Mouse (Mus musculus): ENCODE measurements at regions not wholly inside any gene's neighbourhood (a gene's known extent, or its start where the extent isn't known, plus 50 kb on each side); places are given as distances from the start of the nearest gene placed in this dataset.
"Not testable (repeated sequence)": the region's sequence is repeated elsewhere in the genome, so short reads cannot be mapped to it uniquely, and the experiment has no call there.

- not testable (repeated sequence) for H3K79me2 ChIP-seq (ENCODE audit: control insufficient read depth, insufficient read depth); H3K4me3 ChIP-seq (ENCODE audit: insufficient read depth, poor library complexity, severe bottlenecking); H3K79me3 ChIP-seq (ENCODE audit: low read depth); H3ac ChIP-seq (ENCODE audit: control insufficient read depth, insufficient read length, low read depth); H3K27me3 ChIP-seq (ENCODE audit: control insufficient read depth, insufficient read depth, insufficient read length); H3K36me3 ChIP-seq (ENCODE audit: control insufficient read depth, insufficient read depth)
Observed at GRCm38 (mm10) chr12:93754505-93754904, 1905.5 kb upstream of the Sel1l start.

- Histone ChIP-seq H3K27me3 (ENCODE audit: control insufficient read depth, insufficient read depth, insufficient read length) (no peaks in the 10 kb centered on the region), H3K79me2 (ENCODE audit: control insufficient read depth, insufficient read depth) (no peaks in the 10 kb centered on the region), H3K36me3 (ENCODE audit: control insufficient read depth, insufficient read depth) (no peaks in the 10 kb centered on the region), H3K79me3 (ENCODE audit: low read depth) (no peaks in the 10 kb centered on the region), H3K4me3 (ENCODE audit: insufficient read depth, poor library complexity, severe bottlenecking) (no peak overlapping the region), H3ac (ENCODE audit: control insufficient read depth, insufficient read length, low read depth) (no peak overlapping the region)
- TF ChIP-seq MYOD1 (IDR thresholded peaks at IDR 0.05; ENCODE audit: control insufficient read depth, insufficient read length, low read depth), result no peak
- no peak for TF ChIP-seq FOSL1 (IDR thresholded peaks at IDR 0.05; ENCODE audit: insufficient read depth, low read length, poor library complexity, severe bottlenecking)
- no peak for TF ChIP-seq CTCF (IDR thresholded peaks at IDR 0.05; ENCODE audit: control insufficient read depth, insufficient read depth, insufficient read length)
- TF ChIP-seq MYOG (IDR thresholded peaks at IDR 0.05; ENCODE audit: control insufficient read depth, extremely low read depth, insufficient read length), result no peak
Observed at GRCm38 (mm10) chr12:93748300-93748847, 1899.4 kb upstream of the Sel1l start.

GRCm38 (mm10) chr12:93718704-93719497 lies 1869.9 kb upstream of the Sel1l start:
- TF ChIP-seq FOSL1 (IDR thresholded peaks at IDR 0.05; ENCODE audit: insufficient read depth, low read length, poor library complexity, severe bottlenecking) (no peak), CTCF (IDR thresholded peaks at IDR 0.05; ENCODE audit: control insufficient read depth, insufficient read depth, insufficient read length) (no peak), MAX (IDR thresholded peaks at IDR 0.05) (no peak), MYOD1 (IDR thresholded peaks at IDR 0.05; ENCODE audit: control insufficient read depth, insufficient read length, low read depth) (no peak), CEBPB (IDR thresholded peaks at IDR 0.05; ENCODE audit: low read depth) (no peak), MYOG (IDR thresholded peaks at IDR 0.05; ENCODE audit: control insufficient read depth, extremely low read depth, insufficient read length) (no peak), USF1 (IDR thresholded peaks at IDR 0.05; ENCODE audit: low read depth) (no peak)
- Histone ChIP-seq H3K4me3 (ENCODE audit: insufficient read depth, poor library complexity, severe bottlenecking) (no peak overlapping the region), H3K36me3 (ENCODE audit: control insufficient read depth, insufficient read depth) (no peaks in the 10 kb centered on the region)

GRCm38 (mm10) chr12:93705956-93706355 lies 1857.0 kb upstream of the Sel1l start:
- Histone ChIP-seq H3K27me3 (ENCODE audit: control insufficient read depth, insufficient read depth, insufficient read length) (no peaks in the 10 kb centered on the region), H3K36me3 (ENCODE audit: control insufficient read depth, insufficient read depth) (no peaks in the 10 kb centered on the region), H3K4me3 (ENCODE audit: insufficient read depth, poor library complexity, severe bottlenecking) (no peak overlapping the region), H3K79me2 (ENCODE audit: control insufficient read depth, insufficient read depth) (no peaks in the 10 kb centered on the region), H3K79me3 (ENCODE audit: low read depth) (no peaks in the 10 kb centered on the region), H3ac (ENCODE audit: control insufficient read depth, insufficient read length, low read depth) (no peak overlapping the region)
- no peak for TF ChIP-seq MYOG (IDR thresholded peaks at IDR 0.05; ENCODE audit: control insufficient read depth, extremely low read depth, insufficient read length)
- TF ChIP-seq MYOD1 (IDR thresholded peaks at IDR 0.05; ENCODE audit: control insufficient read depth, insufficient read length, low read depth), result no peak
- no peak for TF ChIP-seq MAX (IDR thresholded peaks at IDR 0.05)
- no peak for TF ChIP-seq USF1 (IDR thresholded peaks at IDR 0.05; ENCODE audit: low read depth)
- TF ChIP-seq FOSL1 (IDR thresholded peaks at IDR 0.05; ENCODE audit: insufficient read depth, low read length, poor library complexity, severe bottlenecking), result no peak
- no peak for TF ChIP-seq CTCF (IDR thresholded peaks at IDR 0.05; ENCODE audit: control insufficient read depth, insufficient read depth, insufficient read length)
- TF ChIP-seq CEBPB (IDR thresholded peaks at IDR 0.05; ENCODE audit: low read depth), result no peak

More at GRCm38 (mm10) chr12:93718704-93719497, 1869.9 kb upstream of the Sel1l start:
- Histone ChIP-seq H3K27me3 (ENCODE audit: control insufficient read depth, insufficient read depth, insufficient read length) (no peaks in the 10 kb centered on the region), H3ac (ENCODE audit: control insufficient read depth, insufficient read length, low read depth) (no peak overlapping the region), H3K79me3 (ENCODE audit: low read depth) (no peaks in the 10 kb centered on the region), H3K79me2 (ENCODE audit: control insufficient read depth, insufficient read depth) (no peaks in the 10 kb centered on the region)

- H3K36me3 ChIP-seq (ENCODE audit: control insufficient read depth, insufficient read depth), result no peaks in the 10 kb centered on the region
- H3K27me3 ChIP-seq (ENCODE audit: control insufficient read depth, insufficient read depth, insufficient read length), result no peaks in the 10 kb centered on the region
- no peak overlapping the region for H3K4me3 ChIP-seq (ENCODE audit: insufficient read depth, poor library complexity, severe bottlenecking)
- TF ChIP-seq MYOD1 (IDR thresholded peaks at IDR 0.05; ENCODE audit: control insufficient read depth, insufficient read length, low read depth), result no peak
- no peak overlapping the region for H3ac ChIP-seq (ENCODE audit: control insufficient read depth, insufficient read length, low read depth)
- no peaks in the 10 kb centered on the region for H3K79me2 ChIP-seq (ENCODE audit: control insufficient read depth, insufficient read depth)
- no peaks in the 10 kb centered on the region for H3K79me3 ChIP-seq (ENCODE audit: low read depth)
Observed at GRCm38 (mm10) chr12:93687196-93687595, 1838.2 kb upstream of the Sel1l start.

GRCm38 (mm10) chr12:93684385-93684784 lies 1835.4 kb upstream of the Sel1l start:
- TF ChIP-seq USF1 (IDR thresholded peaks at IDR 0.05; ENCODE audit: low read depth) (no peak), CTCF (IDR thresholded peaks at IDR 0.05; ENCODE audit: control insufficient read depth, insufficient read depth, insufficient read length) (no peak), CEBPB (IDR thresholded peaks at IDR 0.05; ENCODE audit: low read depth) (no peak), MYOG (IDR thresholded peaks at IDR 0.05; ENCODE audit: control insufficient read depth, extremely low read depth, insufficient read length) (no peak), FOSL1 (IDR thresholded peaks at IDR 0.05; ENCODE audit: insufficient read depth, low read length, poor library complexity, severe bottlenecking) (no peak), MYOD1 (IDR thresholded peaks at IDR 0.05; ENCODE audit: control insufficient read depth, insufficient read length, low read depth) (no peak), MAX (IDR thresholded peaks at IDR 0.05) (no peak)
- Histone ChIP-seq H3K36me3 (ENCODE audit: control insufficient read depth, insufficient read depth) (no peaks in the 10 kb centered on the region), H3K27me3 (ENCODE audit: control insufficient read depth, insufficient read depth, insufficient read length) (no peaks in the 10 kb centered on the region), H3ac (ENCODE audit: control insufficient read depth, insufficient read length, low read depth) (no peak overlapping the region), H3K79me2 (ENCODE audit: control insufficient read depth, insufficient read depth) (no peaks in the 10 kb centered on the region), H3K79me3 (ENCODE audit: low read depth) (no peaks in the 10 kb centered on the region), H3K4me3 (ENCODE audit: insufficient read depth, poor library complexity, severe bottlenecking) (no peak overlapping the region)

Measured in C2C12 (cell line).